Mouse (Mus musculus): ENCODE data around the gene Abhd16a. TPM values are rescaled to one million over a fixed set of nuclear protein-coding genes. Genes with fewer than 3 reads are reported as not detected.

Abhd16a gene
- total and polyA plus RNA-seq, 3 experiments: 53.2 to 98.2 (median 62.5) TPM

GRCm38 (mm10) chr17:35050126-35050750 is 38.8 kb upstream of the Abhd16a start:
- intact Hi-C loops (cut with DNase I): no loop called here
- H3K4me1 ChIP-seq (ENCODE audit: control insufficient read depth, insufficient read depth, low read length): peaks cover 13% of the 10 kb centered on the region
- H3K4me3 ChIP-seq: peak overlapping the region; percentile 82
- peaks cover 5% of the 10 kb centered on the region; the same call in 1 of the 2 replicates for H3K36me3 ChIP-seq (ENCODE audit: control insufficient read depth, insufficient read depth, low read length)
- peak overlapping the region; percentile 99 for H3K27ac ChIP-seq
- WGBS: under 1% methylated on average over 27 of the region's 27 CpGs
- peak; percentile 87 to 89 for DNase-seq
- no peak for TF ChIP-seq CTCF (IDR thresholded peaks at IDR 0.05)
- TF ChIP-seq POLR2A (IDR thresholded peaks at IDR 0.05; ENCODE audit: insufficient read depth, low read depth, low read length): peak; percentile 94
- peak overlapping the region; percentile 90 for H3K9ac ChIP-seq (ENCODE audit: low read depth, low read length)
- no peaks in the 10 kb centered on the region for H3K27me3 ChIP-seq (ENCODE audit: control insufficient read depth, insufficient read depth, low read length)
- no peaks in the 10 kb centered on the region for H3K79me2 ChIP-seq (replicated peaks; ENCODE audit: control insufficient read depth, insufficient read depth, low read length)

DNA sequence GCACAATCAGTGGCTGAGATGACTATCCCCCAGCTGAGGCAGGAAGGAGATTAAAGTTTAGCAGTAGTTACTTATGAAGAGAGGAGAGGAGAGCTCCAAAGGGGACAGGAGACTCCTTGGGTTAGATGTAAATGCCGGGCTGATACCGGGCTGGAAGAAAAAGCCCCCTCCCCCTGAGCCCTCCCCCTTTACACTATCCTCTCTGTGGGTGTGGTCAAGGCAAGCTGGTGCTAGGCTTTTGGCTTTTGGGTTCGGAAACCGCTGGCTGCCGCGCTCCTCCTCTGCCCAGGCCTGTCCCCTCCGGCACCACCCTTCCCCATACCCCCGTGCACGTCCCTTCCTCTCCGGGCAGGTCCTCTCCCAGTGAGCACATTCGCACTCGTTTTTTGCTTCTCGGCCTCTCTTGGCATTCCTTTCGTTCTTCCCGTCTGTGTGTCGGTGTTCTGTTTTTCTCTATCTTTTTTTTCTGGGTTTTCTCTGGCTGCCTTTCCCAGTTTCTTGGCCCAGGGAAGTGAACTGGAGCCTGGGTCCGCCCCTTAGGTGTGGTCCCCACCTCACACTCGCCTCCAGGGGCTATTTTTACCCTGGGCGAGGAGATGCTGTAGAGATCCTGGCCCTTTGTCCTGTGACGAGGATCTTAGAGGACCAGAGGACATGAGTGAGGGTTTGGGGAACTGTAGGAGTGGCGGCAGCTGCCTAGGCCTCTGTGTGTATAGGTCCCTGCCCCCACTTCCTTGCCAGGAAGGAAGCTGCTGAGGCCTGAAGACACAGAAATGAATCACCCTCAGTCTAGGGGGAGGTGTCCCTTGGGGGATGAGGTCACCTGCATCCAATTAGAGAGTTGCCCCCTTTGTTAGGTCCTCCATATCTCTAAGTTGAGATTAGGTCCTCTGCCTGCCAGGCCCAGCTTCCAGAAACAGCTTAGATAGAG is 37.6 kb upstream of the Abhd16a start:
- no peaks in the 10 kb centered on the region for H3K27me3 ChIP-seq (ENCODE audit: control insufficient read depth, insufficient read depth, low read length)
- H3K4me1 ChIP-seq (ENCODE audit: control insufficient read depth, insufficient read depth, low read length): peaks cover 18% of the 10 kb centered on the region
- DNase-seq: peak; percentile 82 to 90
- peak overlapping the region; percentile 70 for H3K9ac ChIP-seq (ENCODE audit: low read depth, low read length)
- TF ChIP-seq EP300 (IDR thresholded peaks at IDR 0.05; ENCODE audit: insufficient read depth, low read depth, low read length) (peak; percentile 84), CTCF (IDR thresholded peaks at IDR 0.05) (no peak), POLR2A (IDR thresholded peaks at IDR 0.05; ENCODE audit: insufficient read depth, low read depth, low read length) (peak; percentile 84)
- H3K4me3 ChIP-seq: peak overlapping the region; percentile 64
- WGBS: 8% methylated on average over 21 of the region's 21 CpGs
- peak overlapping the region; percentile 95 for H3K27ac ChIP-seq
- intact Hi-C loops (cut with DNase I): no loop called here
- H3K36me3 ChIP-seq (ENCODE audit: control insufficient read depth, insufficient read depth, low read length): peaks cover 7% of the 10 kb centered on the region
- H3K79me2 ChIP-seq (replicated peaks; ENCODE audit: control insufficient read depth, insufficient read depth, low read length): no peaks in the 10 kb centered on the region

DNA sequence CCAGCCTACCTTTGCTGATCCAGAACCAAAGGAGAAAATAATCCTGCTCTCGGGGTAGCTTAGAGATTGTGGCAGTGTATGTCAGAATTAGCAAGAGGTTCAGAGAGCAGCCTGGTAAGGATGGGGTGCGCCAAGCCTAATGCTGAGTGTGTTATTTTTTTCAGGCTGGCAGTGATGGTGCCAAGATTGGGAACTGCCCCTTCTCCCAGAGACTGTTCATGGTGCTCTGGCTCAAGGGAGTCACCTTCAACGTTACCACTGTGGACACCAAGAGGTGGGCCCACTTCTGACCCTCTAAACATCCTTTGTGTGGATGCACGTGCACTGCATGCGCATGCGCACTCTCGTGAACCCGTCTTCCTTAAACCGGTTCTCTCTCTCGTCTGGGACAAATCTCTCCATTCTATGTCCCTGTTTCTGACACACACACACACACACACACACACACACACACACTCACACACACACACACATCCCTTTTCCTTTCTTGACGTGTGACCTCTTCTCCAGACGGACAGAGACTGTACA is 36.7 kb upstream of the Abhd16a start:
- peak overlapping the region; percentile 95 for H3K27ac ChIP-seq
- TF ChIP-seq POLR2A (IDR thresholded peaks at IDR 0.05; ENCODE audit: insufficient read depth, low read depth, low read length): no peak
- no peak for TF ChIP-seq EP300 (IDR thresholded peaks at IDR 0.05; ENCODE audit: insufficient read depth, low read depth, low read length)
- TF ChIP-seq CTCF (IDR thresholded peaks at IDR 0.05): no peak
- 38% methylated on average over 12 of the region's 12 CpGs for WGBS
- peaks cover 7% of the 10 kb centered on the region for H3K36me3 ChIP-seq (ENCODE audit: control insufficient read depth, insufficient read depth, low read length)
- H3K4me3 ChIP-seq: peak overlapping the region; percentile 64; the same call in 1 of the 2 replicates
- intact Hi-C loops (cut with DNase I): no loop called here
- peaks cover 18% of the 10 kb centered on the region for H3K4me1 ChIP-seq (ENCODE audit: control insufficient read depth, insufficient read depth, low read length)
- H3K79me2 ChIP-seq (replicated peaks; ENCODE audit: control insufficient read depth, insufficient read depth, low read length): no peaks in the 10 kb centered on the region
- no peak for DNase-seq
- no peaks in the 10 kb centered on the region for H3K27me3 ChIP-seq (ENCODE audit: control insufficient read depth, insufficient read depth, low read length)
- no peak overlapping the region for H3K9ac ChIP-seq (ENCODE audit: low read depth, low read length)

- Histone ChIP-seq H3K36me3 (ENCODE audit: control insufficient read depth, insufficient read depth, low read length) (peaks cover 9% of the 10 kb centered on the region), H3K27me3 (ENCODE audit: control insufficient read depth, insufficient read depth, low read length) (no peaks in the 10 kb centered on the region), H3K27ac (peak overlapping the region; percentile 38), H3K9ac (ENCODE audit: low read depth, low read length) (no peak overlapping the region), H3K79me2 (replicated peaks; ENCODE audit: control insufficient read depth, insufficient read depth, low read length) (no peaks in the 10 kb centered on the region), H3K4me3 (no peak overlapping the region), H3K4me1 (ENCODE audit: control insufficient read depth, insufficient read depth, low read length) (peaks cover 14% of the 10 kb centered on the region)
- no peak for DNase-seq
- WGBS: 51% methylated on average over 7 of the region's 7 CpGs
- intact Hi-C loops (cut with DNase I): no loop called here
- TF ChIP-seq POLR2A (IDR thresholded peaks at IDR 0.05; ENCODE audit: insufficient read depth, low read depth, low read length) (no peak; the same call in 1 of the 2 replicates), EP300 (IDR thresholded peaks at IDR 0.05; ENCODE audit: insufficient read depth, low read depth, low read length) (0 out of 2 replicates have a peak, but pooled peaks have one; percentile 12)
Observed at GRCm38 (mm10) chr17:35055691-35056495, 33.2 kb upstream of the Abhd16a start.

DNA sequence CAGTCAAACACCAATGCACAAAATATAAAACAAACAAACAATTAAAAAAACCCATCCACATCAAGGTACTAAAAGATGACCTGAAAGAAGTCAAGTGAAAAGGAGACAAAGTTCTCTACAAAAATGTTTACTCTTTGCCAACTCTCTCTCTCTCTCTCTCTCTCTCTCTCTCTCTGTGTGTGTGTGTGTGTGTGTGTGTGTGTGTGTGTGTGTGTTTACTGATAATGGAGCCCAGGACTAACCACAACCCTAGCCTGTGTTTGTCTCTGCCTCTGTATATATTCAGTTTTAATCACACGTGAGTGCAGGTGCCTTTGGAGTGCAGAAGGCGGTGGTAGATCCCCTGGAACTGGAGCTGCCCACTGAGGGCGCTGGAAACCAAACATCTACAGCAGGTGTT is 32.0 kb upstream of the Abhd16a start:
- H3K27me3 ChIP-seq (ENCODE audit: control insufficient read depth, insufficient read depth, low read length): no peaks in the 10 kb centered on the region
- 78% methylated on average over 3 of the region's 3 CpGs for WGBS
- intact Hi-C loops (cut with DNase I): no loop called here
- H3K27ac ChIP-seq: no peak overlapping the region
- H3K4me1 ChIP-seq (ENCODE audit: control insufficient read depth, insufficient read depth, low read length): peaks cover 14% of the 10 kb centered on the region
- no peak for TF ChIP-seq POLR2A (IDR thresholded peaks at IDR 0.05; ENCODE audit: insufficient read depth, low read depth, low read length)
- no peak for TF ChIP-seq CTCF (IDR thresholded peaks at IDR 0.05)
- no peak overlapping the region for H3K9ac ChIP-seq (ENCODE audit: low read depth, low read length)
- DNase-seq: no peak
- no peak overlapping the region for H3K4me3 ChIP-seq
- H3K79me2 ChIP-seq (replicated peaks; ENCODE audit: control insufficient read depth, insufficient read depth, low read length): no peaks in the 10 kb centered on the region
- H3K36me3 ChIP-seq (ENCODE audit: control insufficient read depth, insufficient read depth, low read length): peaks cover 9% of the 10 kb centered on the region
